Mouse (Mus musculus): ENCODE data around the gene Hmcn2.

Hmcn2 gene

DNA sequence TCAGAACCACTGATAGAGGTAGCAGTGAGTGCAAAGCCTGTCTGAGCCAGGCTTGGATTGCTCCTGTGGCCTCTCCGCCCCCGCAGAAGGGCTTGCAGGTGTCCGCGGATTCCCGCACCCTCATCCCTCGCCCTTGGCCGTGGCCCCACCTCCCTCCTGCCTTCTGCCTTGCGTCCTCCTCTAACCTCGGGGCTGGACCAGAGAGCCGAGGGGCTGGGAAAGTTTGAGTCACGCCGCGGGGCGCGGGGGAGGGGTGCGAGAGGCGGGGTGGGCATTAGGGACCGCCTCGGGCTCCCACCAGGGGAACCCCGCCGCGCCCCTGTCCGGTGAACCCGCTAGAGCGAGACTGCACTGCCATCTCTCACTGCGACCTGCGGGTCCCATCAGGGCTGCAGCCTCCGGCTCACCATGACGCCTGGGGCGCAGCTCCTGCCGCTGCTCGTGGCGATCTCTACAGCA, at the start of gene Hmcn2:
TSS of gene Hmcn2 (plus strand) at position 409 of the 459 bp plus-strand sequence.
- no peak for DNase-seq (ENCODE audit: low read depth, low spot score)

DNA sequence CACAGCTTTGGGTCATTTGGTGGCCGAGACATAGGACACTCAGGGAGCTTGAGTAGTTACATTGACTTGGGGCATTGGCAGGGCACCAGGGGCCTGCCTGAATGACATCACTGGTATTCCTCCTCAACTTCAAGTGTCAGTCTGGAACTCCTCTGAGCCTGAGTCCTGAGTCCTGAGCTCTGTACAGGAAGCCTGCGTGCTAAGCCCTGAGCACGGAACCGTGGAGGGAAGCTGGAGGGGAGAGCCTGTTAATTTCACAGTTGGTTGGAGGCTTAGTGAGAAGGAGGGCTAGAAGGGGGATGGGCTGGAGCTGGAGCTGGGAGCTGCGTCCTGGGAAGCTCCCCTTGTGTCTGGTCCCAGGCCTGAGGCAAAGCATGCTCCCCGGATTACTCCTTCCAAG, 46.8 kb upstream of the Hmcn2 start:
- DNase-seq (ENCODE audit: low read depth, low spot score), result no peak

GRCm38 (mm10) chr2:31268631-31269030, 45.6 kb upstream of the Hmcn2 start:
- DNase-seq (ENCODE audit: low read depth, low spot score), result no peak

GRCm38 (mm10) chr2:31269188-31269587, 45.0 kb upstream of the Hmcn2 start:
- no peak for DNase-seq (ENCODE audit: low read depth, low spot score)

DNA sequence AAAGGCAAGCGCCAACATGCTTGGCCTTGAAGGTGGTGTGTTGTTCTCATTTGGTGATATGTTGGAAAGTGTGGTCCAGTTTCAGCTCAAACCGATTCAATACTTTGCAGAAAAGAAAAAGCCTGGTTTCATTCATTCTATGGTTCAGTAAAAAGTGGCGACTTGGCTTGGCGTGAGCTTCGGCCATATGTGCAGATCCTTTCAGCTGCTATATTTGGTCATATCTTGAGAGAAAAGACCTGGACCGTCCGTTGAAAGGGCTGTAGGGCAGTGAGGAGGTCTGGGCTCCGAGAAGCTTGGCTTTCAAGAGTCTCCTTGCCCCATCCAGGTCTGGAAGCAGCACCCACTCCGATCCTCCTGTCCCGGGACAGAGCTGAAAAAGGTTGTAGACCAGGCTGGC, 44.4 kb upstream of the Hmcn2 start:
- DNase-seq (ENCODE audit: low read depth, low spot score), result no peak

GRCm38 (mm10) chr2:31270470-31270869, 43.7 kb upstream of the Hmcn2 start:
- DNase-seq (ENCODE audit: low read depth, low spot score), result no peak

DNA sequence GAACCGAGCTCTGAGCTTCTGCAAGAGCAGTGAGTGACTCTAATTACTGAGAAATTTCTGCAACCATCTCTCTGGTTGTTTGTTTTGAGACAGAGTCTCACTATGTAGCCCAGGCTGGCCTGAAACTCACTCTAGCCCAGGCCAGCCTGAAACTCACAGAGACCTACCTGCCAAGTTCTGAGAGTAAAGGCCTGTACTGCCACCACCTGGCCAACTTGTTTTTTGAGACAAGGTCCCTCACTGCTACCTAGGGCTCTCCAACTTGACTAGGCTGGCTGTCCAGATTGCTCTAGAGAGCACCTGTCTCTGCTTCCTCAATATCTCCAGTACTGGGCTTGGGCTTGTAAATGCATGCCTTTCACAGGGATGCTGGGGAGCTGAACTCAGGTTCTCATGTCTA, 43.1 kb upstream of the Hmcn2 start:
- DNase-seq (ENCODE audit: low read depth, low spot score), result no peak

- DNase-seq (ENCODE audit: low read depth, low spot score), result no peak
Measured at GRCm38 (mm10) chr2:31274993-31275392, 39.2 kb upstream of the Hmcn2 start.

- DNase-seq (ENCODE audit: low read depth, low spot score), result no peak
Measured at GRCm38 (mm10) chr2:31277810-31278209, 36.4 kb upstream of the Hmcn2 start.

- no peak for DNase-seq (ENCODE audit: low read depth, low spot score)
Measured at GRCm38 (mm10) chr2:31278483-31278882, 35.7 kb upstream of the Hmcn2 start.

- DNase-seq (ENCODE audit: low read depth, low spot score), result no peak
Measured at GRCm38 (mm10) chr2:31281138-31281537, 33.1 kb upstream of the Hmcn2 start.

GRCm38 (mm10) chr2:31282266-31282665, 31.9 kb upstream of the Hmcn2 start:
- DNase-seq (ENCODE audit: low read depth, low spot score), result no peak

DNA sequence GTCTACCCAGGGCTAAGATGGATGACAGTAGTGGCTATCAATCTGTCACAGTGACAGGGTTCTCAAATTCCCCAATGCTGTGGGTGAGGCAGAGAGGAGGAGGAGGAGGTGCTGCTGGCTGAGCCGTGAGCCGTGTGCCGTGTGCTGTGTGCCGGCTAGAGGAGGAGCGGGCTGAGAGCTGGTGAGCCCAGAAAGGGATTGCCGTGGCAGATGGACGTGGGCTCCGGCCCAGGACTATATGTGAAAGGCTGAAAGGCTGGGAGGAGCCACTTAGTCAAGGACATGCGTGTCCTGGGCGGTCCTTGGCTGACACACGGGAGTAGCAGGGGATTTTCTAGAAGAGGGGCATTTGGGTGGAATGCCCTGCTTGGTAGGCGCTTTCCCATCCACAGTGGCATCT, 31.3 kb upstream of the Hmcn2 start:
- no peak for DNase-seq (ENCODE audit: low read depth, low spot score)

- no peak for DNase-seq (ENCODE audit: low read depth, low spot score)
Measured at GRCm38 (mm10) chr2:31284531-31284930, 29.7 kb upstream of the Hmcn2 start.

DNA sequence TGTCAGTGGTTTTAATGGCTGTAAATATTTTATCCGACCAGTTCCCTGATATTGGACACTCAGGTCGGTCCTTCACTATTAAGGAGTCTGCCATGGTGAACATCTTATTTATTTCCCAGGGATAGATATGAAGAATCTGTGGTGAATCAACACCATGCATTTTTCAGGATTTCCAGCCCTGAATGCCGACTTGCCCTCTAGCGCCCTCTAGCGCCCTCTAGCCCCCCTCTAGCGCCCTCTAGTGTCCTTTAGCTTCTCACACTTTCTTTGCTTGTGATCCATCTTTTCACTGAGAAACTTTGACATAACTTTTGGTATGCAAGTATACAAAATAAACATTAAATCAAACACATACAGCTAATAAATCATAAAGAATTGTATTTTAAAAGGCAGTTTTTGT, 22.8 kb upstream of the Hmcn2 start:
- DNase-seq (ENCODE audit: low read depth, low spot score), result peak; percentile 34

GRCm38 (mm10) chr2:31294985-31295384, 19.2 kb upstream of the Hmcn2 start:
- no peak for DNase-seq (ENCODE audit: low read depth, low spot score)

- DNase-seq (ENCODE audit: low read depth, low spot score), result no peak
Measured at GRCm38 (mm10) chr2:31296395-31296794, 17.8 kb upstream of the Hmcn2 start.

DNA sequence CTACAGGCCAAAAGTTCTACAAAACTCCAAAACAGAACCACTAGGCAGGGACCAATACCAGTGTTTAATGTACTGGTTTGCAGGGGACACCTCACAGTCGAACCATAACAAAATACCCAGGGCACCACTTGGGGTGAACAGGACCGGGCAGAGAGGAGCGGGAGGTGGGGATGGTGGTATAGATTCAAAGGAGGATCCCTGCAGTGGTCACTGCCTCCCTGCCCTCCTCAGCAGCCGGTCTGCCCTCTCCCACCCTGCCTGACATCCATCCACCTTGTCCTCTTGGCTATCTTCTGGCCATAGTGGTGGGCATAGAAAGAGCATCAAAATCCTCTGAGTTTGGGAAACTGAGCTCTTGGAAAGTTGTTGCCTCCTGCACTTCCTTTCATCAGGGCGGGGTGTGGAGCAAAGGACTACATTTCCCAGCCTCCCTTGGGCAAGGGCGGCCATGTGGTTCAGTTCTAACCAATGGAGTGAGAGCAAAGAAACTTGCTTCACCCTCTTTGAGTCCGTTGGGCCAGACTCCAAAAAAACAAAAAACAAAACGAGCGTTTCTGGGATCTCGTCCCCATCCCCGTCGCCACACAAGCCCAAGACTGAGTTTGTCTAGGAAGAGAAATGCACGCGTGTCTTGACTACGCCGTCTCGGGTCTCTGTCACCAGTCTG, 16.5 kb upstream of the Hmcn2 start:
- peak; percentile 54 for DNase-seq (ENCODE audit: low read depth, low spot score)

- DNase-seq (ENCODE audit: low read depth, low spot score), result no peak
Measured at GRCm38 (mm10) chr2:31298814-31299213, 15.4 kb upstream of the Hmcn2 start.

GRCm38 (mm10) chr2:31299266-31299665, 14.9 kb upstream of the Hmcn2 start:
- DNase-seq (ENCODE audit: low read depth, low spot score), result peak; percentile 58

GRCm38 (mm10) chr2:31299996-31300395, 14.2 kb upstream of the Hmcn2 start:
- no peak for DNase-seq (ENCODE audit: low read depth, low spot score)

DNA sequence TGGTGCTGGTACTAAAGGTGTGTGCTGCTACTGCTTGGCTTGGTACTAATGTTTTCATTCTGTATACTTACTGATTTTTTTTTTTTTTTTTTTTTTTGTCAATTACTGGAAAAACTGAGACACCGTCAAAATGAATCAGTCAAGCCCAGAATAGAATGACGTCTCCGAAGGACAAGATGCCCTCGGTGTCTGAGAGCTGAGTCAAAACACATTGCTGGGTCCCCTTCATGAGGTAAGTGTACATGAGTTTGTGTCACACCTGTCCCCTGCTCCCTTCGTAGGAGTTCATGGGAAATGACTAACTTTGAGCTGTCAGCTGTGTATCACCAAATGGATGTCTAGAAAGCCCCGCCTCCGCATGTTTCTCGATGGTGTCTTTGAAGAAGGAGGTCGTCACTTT, 11.0 kb upstream of the Hmcn2 start:
- DNase-seq (ENCODE audit: low read depth, low spot score), result no peak

DNA sequence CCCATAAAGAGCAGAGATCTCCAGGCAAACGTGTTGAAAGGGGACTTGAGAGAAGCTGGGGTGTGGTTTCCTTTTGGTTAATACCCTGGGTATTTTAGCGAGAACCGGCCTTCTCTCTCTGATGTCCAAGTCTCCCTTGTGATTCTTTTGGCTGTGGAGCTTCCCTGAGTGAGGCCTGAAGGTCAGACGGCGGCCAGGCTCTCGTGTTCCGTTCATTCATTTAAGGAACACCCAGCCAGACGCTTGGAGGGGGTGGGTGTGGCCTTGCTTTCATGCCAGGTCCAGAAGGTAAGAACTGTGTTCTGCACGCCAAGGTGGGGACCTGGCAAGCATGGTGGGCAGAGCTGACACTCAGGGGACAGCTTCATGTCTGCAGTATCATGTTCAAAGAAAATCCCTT, 10.0 kb upstream of the Hmcn2 start:
- DNase-seq (ENCODE audit: low read depth, low spot score), result no peak
